Mouse (Mus musculus): ENCODE results near the gene Sirt7.

GRCm38 (mm10) chr11:120641255-120641654, 16.2 kb upstream of the Sirt7 start:
- TF ChIP-seq CTCF (IDR thresholded peaks at IDR 0.05; ENCODE audit: low read depth, low read length) (no peak), POLR2A (IDR thresholded peaks at IDR 0.05; ENCODE audit: borderline replicate concordance, low read depth, low read length) (no peak)
